Mouse (Mus musculus): Measurements from ENCODE around the gene Antxr1.

DNA sequence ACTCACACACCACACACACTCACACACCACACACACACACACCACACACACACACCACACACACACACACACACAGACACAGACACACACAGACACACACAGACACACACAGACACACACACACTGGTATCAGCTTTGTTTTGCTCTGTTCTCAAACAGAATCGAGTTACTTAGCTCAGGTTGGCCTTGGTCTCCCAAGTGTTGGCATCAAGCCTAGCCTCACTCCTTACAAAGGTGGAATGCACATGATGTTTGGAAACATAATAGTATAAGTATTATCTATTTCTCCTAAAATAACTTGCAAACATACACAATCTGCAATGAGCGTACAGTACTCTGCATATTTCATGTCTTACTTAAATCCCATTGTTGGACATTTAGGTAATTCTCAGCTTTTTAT, 3.2 kb downstream of the Antxr1 start:
- no peak for TF ChIP-seq CTCF (IDR thresholded peaks at IDR 0.05; ENCODE audit: insufficient read depth, low read depth, low read length)
- TF ChIP-seq POLR2A (IDR thresholded peaks at IDR 0.05; ENCODE audit: insufficient read depth, low read depth, low read length) = no peak

All from olfactory bulb, adult 2 months (tissue).